Mouse (Mus musculus): Measurements from ENCODE around the gene Rnf43. TPM values are rescaled to one million over a fixed set of nuclear protein-coding genes. Genes with fewer than 3 reads are reported as not detected.

The Rnf43 gene
- 1.5 and 1.6 TPM in 2 replicates for total RNA-seq (2017)

- peak; percentile 99 for ATAC-seq (ENCODE audit: extremely low read depth, insufficient number of reproducible peaks, low FRiP score, poor library complexity, severe bottlenecking)
Observed at GRCm38 (mm10) chr11:87662407-87662806, at the start of gene Rnf43. Gene Rnf43 (plus strand): TSS chr11:87662722.

GRCm38 (mm10) chr11:87613972-87614371, 48.5 kb upstream of the Rnf43 start:
- no peak for ATAC-seq (ENCODE audit: extremely low read depth, insufficient number of reproducible peaks, low FRiP score, poor library complexity, severe bottlenecking)

- no peak for ATAC-seq (ENCODE audit: extremely low read depth, insufficient number of reproducible peaks, low FRiP score, poor library complexity, severe bottlenecking)
Observed at GRCm38 (mm10) chr11:87615551-87615950, 47.0 kb upstream of the Rnf43 start.

GRCm38 (mm10) chr11:87615952-87616351, 46.6 kb upstream of the Rnf43 start:
- ATAC-seq (ENCODE audit: extremely low read depth, insufficient number of reproducible peaks, low FRiP score, poor library complexity, severe bottlenecking), result no peak

GRCm38 (mm10) chr11:87616790-87617474, 45.6 kb upstream of the Rnf43 start, which contains the start of gene Hsf5:
Gene Hsf5 (plus strand): TSS chr11:87617164.
- ATAC-seq (ENCODE audit: extremely low read depth, insufficient number of reproducible peaks, low FRiP score, poor library complexity, severe bottlenecking), result no peak

GRCm38 (mm10) chr11:87617606-87618005, 44.9 kb upstream of the Rnf43 start:
- no peak for ATAC-seq (ENCODE audit: extremely low read depth, insufficient number of reproducible peaks, low FRiP score, poor library complexity, severe bottlenecking)

- no peak for ATAC-seq (ENCODE audit: extremely low read depth, insufficient number of reproducible peaks, low FRiP score, poor library complexity, severe bottlenecking)
Observed at GRCm38 (mm10) chr11:87623160-87623559, 39.4 kb upstream of the Rnf43 start.

GRCm38 (mm10) chr11:87629859-87630258, 32.7 kb upstream of the Rnf43 start:
- peak; percentile 51; the same call in 1 of the 2 replicates for ATAC-seq (ENCODE audit: extremely low read depth, insufficient number of reproducible peaks, low FRiP score, poor library complexity, severe bottlenecking)

- no peak for ATAC-seq (ENCODE audit: extremely low read depth, insufficient number of reproducible peaks, low FRiP score, poor library complexity, severe bottlenecking)
Observed at GRCm38 (mm10) chr11:87638793-87639192, 23.7 kb upstream of the Rnf43 start.

GRCm38 (mm10) chr11:87639206-87639605, 23.3 kb upstream of the Rnf43 start:
- peak; percentile 78 for ATAC-seq (ENCODE audit: extremely low read depth, insufficient number of reproducible peaks, low FRiP score, poor library complexity, severe bottlenecking)

GRCm38 (mm10) chr11:87642865-87643264, 19.7 kb upstream of the Rnf43 start:
- no peak for ATAC-seq (ENCODE audit: extremely low read depth, insufficient number of reproducible peaks, low FRiP score, poor library complexity, severe bottlenecking)

GRCm38 (mm10) chr11:87654693-87655092, 7.8 kb upstream of the Rnf43 start:
- no peak for ATAC-seq (ENCODE audit: extremely low read depth, insufficient number of reproducible peaks, low FRiP score, poor library complexity, severe bottlenecking)

- no peak for ATAC-seq (ENCODE audit: extremely low read depth, insufficient number of reproducible peaks, low FRiP score, poor library complexity, severe bottlenecking)
Observed at GRCm38 (mm10) chr11:87659216-87659615, 3.3 kb upstream of the Rnf43 start.

- no peak for ATAC-seq (ENCODE audit: extremely low read depth, insufficient number of reproducible peaks, low FRiP score, poor library complexity, severe bottlenecking)
Observed at GRCm38 (mm10) chr11:87662822-87663221, 300 bp downstream of the Rnf43 start.

GRCm38 (mm10) chr11:87663948-87664347, 1.4 kb downstream of the Rnf43 start:
- ATAC-seq (ENCODE audit: extremely low read depth, insufficient number of reproducible peaks, low FRiP score, poor library complexity, severe bottlenecking), result no peak

GRCm38 (mm10) chr11:87664521-87664920, 2.0 kb downstream of the Rnf43 start:
- no peak for ATAC-seq (ENCODE audit: extremely low read depth, insufficient number of reproducible peaks, low FRiP score, poor library complexity, severe bottlenecking)

GRCm38 (mm10) chr11:87665224-87665623, 2.7 kb downstream of the Rnf43 start:
- no peak for ATAC-seq (ENCODE audit: extremely low read depth, insufficient number of reproducible peaks, low FRiP score, poor library complexity, severe bottlenecking)

GRCm38 (mm10) chr11:87665658-87666057, 3.1 kb downstream of the Rnf43 start:
- ATAC-seq (ENCODE audit: extremely low read depth, insufficient number of reproducible peaks, low FRiP score, poor library complexity, severe bottlenecking), result no peak

GRCm38 (mm10) chr11:87666256-87667035, 3.9 kb downstream of the Rnf43 start:
- no peak for ATAC-seq (ENCODE audit: extremely low read depth, insufficient number of reproducible peaks, low FRiP score, poor library complexity, severe bottlenecking)

Measured in neutrophil, adult 5-6 weeks (primary cell).